Mouse (Mus musculus) liver, embryonic 14.5 days (tissue): ENCODE measurements around the gene Aip. TPM values are rescaled to one million over a fixed set of nuclear protein-coding genes. Genes with fewer than 3 reads are reported as not detected.

Experiments
- ATAC-seq: fragments of 200-750 bp; cut with Nextera tagmentation; 2 replicates; pipeline ENCODE4 v1.8.0; 2017; ENCODE audit warnings: moderate number of reproducible peaks, mild to moderate bottlenecking, moderate library complexity; ENCODE audit not compliant: insufficient read depth
- DNase-seq, 3 experiments: peaks; one replicate each; pipeline ENCODE4 v3.0.0-alpha.2; 2012 to 2013; ENCODE audit warnings: low read depth in 3 of 3, low spot score in 3 of 3
- H3K27ac ChIP-seq: fragments of 300-500 bp; sonication (generic); 2 replicates; pipeline ENCODE4 v1.5.1; 2014; ENCODE audit warnings: moderate library complexity, mild to moderate bottlenecking, control low read depth, inconsistent platforms
- H3K27me3 ChIP-seq: fragments of 300-500 bp; sonication (generic); 2 replicates; pipeline ENCODE4 v1.6.1; 2014; ENCODE audit warnings: mild to moderate bottlenecking, low read length, moderate library complexity; ENCODE audit not compliant: control insufficient read depth, insufficient read depth
- H3K36me3 ChIP-seq: fragments of 300-500 bp; sonication (generic); replicated peaks from 2 replicates; pipeline ENCODE4 v1.6.1; 2014; ENCODE audit warnings: low read depth; ENCODE audit not compliant: control insufficient read depth, insufficient read depth
- H3K4me1 ChIP-seq, 2 experiments: fragments of 200-500 bp in 1 of 2; fragments of 300-500 bp in 1 of 2; sonication (generic) in 1 of 2; replicated peaks; 2 replicates each; pipeline ENCODE4 v1.6.1; 2012 to 2014; ENCODE audit warnings: antibody characterized with exemption in 1 of 2, inconsistent platforms in 1 of 2, low read length in 1 of 2; ENCODE audit not compliant: control insufficient read depth in 2 of 2, insufficient read depth in 2 of 2
- H3K4me2 ChIP-seq: fragments of 300-500 bp; sonication (generic); 2 replicates; pipeline ENCODE4 v1.6.1; 2014; ENCODE audit warnings: low read depth, mild to moderate bottlenecking, control low read depth, moderate library complexity
- H3K4me3 ChIP-seq, 2 experiments: fragments of 200-500 bp in 1 of 2; fragments of 300-500 bp in 1 of 2; sonication (generic) in 1 of 2; 2 replicates each; pipeline ENCODE4 v1.5.1; 2012 to 2014; ENCODE audit warnings: low read depth in 2 of 2, low read length in 2 of 2, mild to moderate bottlenecking in 2 of 2, control low read depth in 1 of 2, inconsistent platforms in 1 of 2, moderate library complexity in 1 of 2; ENCODE audit not compliant: insufficient read depth in 1 of 2
- H3K9ac ChIP-seq: fragments of 300-500 bp; sonication (generic); replicated peaks from 2 replicates; pipeline ENCODE4 v1.6.1; 2014; ENCODE audit warnings: mild to moderate bottlenecking, control low read depth, moderate library complexity
- H3K9me3 ChIP-seq: fragments of 300-500 bp; sonication (generic); 2 replicates; pipeline ENCODE4 v1.6.1; 2016; ENCODE audit warnings: low read length, mixed read lengths; ENCODE audit not compliant: control insufficient read depth
- CTCF ChIP-seq: IDR thresholded peaks from 2 replicates; pipeline ENCODE4 v1.5.1; 2016; ENCODE audit warnings: antibody characterized with exemption, low read depth, control low read depth
- EP300 ChIP-seq: IDR thresholded peaks from 2 replicates; pipeline ENCODE4 v1.6.1; 2016; ENCODE audit warnings: antibody characterized with exemption, low read depth
- WGBS: fragments of 180-500 bp; shearing (Covaris S2); extraction: QIAGEN DNeasy Blood & Tissue Kit; methylation state at CpG from one replicate; pipeline ENCODE4 v1.1.7; 2014; ENCODE audit not compliant: insufficient replicate concordance; 5-methylcytosine and 5-hydroxymethylcytosine counted together
- polyA plus RNA-seq, 2 experiments: library from polyadenylated mRNA; depleted of rRNA in 1 of 2; stranded (reverse) in 1 of 2; unstranded in 1 of 2; fragments of >200 nt; fragmentation: Nextera tagmentation in 1 of 2; extraction: Ambion mirVana in 1 of 2; gene quantifications; 2 replicates each; pipeline versions ENCODE4 v1.2.1 to v1.2.3; 2012 to 2014

Aip gene
- polyA plus RNA-seq, 2 experiments = 29.4 to 33.2 TPM

- peaks cover 16% of the 10 kb centered on the region; the same call in 1 of the 2 replicates for H3K36me3 ChIP-seq
- no peak overlapping the region for H3K9ac ChIP-seq
- H3K27ac ChIP-seq = no peak overlapping the region
- no peak overlapping the region for H3K4me3 ChIP-seq
- H3K4me1 ChIP-seq = peaks cover 16 to 19% of the 10 kb centered on the region in 2 experiments
- 78% methylated on average over 11 of the region's 11 CpGs for WGBS
- no peak overlapping the region for H3K4me2 ChIP-seq
- TF ChIP-seq EP300 = no peak
- no peak for TF ChIP-seq CTCF
- H3K9me3 ChIP-seq = no peaks in the 10 kb centered on the region
- ATAC-seq (no peak), DNase-seq (no peak)
- H3K27me3 ChIP-seq = no peaks in the 10 kb centered on the region
These were observed 9.8 kb downstream of the Aip start for GRCm38 (mm10) chr19:4115816-4116215.

GRCm38 (mm10) chr19:4115144-4115543 is 10.5 kb downstream of the Aip start:
- Histone ChIP-seq H3K9me3 (no peaks in the 10 kb centered on the region), H3K36me3 (peaks cover 16% of the 10 kb centered on the region; the same call in 1 of the 2 replicates), H3K27me3 (no peaks in the 10 kb centered on the region), H3K4me3 (no peak overlapping the region), H3K4me1 (peaks cover 9 to 13% of the 10 kb centered on the region in 2 experiments), H3K4me2 (no peak overlapping the region), H3K27ac (no peak overlapping the region), H3K9ac (no peak overlapping the region)
- ATAC-seq (no peak), DNase-seq (no peak)
- 88% methylated on average over 10 of the region's 10 CpGs for WGBS
- TF ChIP-seq EP300 (no peak), CTCF (no peak)

- ATAC-seq (no peak), DNase-seq (no peak)
- Histone ChIP-seq H3K27ac (no peak overlapping the region), H3K9ac (no peak overlapping the region), H3K27me3 (no peaks in the 10 kb centered on the region), H3K36me3 (peaks cover 16% of the 10 kb centered on the region; the same call in 1 of the 2 replicates), H3K4me2 (no peak overlapping the region), H3K9me3 (no peaks in the 10 kb centered on the region), H3K4me3 (no peak overlapping the region), H3K4me1 (peaks cover 9 to 13% of the 10 kb centered on the region in 2 experiments; a peak in 3 of 4 replicates)
- TF ChIP-seq EP300 (no peak), CTCF (no peak)
- 82% methylated on average over 10 of the region's 10 CpGs for WGBS
These were observed 11.1 kb downstream of the Aip start for GRCm38 (mm10) chr19:4114551-4114950.

- peaks cover 16% of the 10 kb centered on the region; the same call in 1 of the 2 replicates for H3K36me3 ChIP-seq
- peak overlapping the region; percentile 9 for H3K9ac ChIP-seq
- no peaks in the 10 kb centered on the region for H3K9me3 ChIP-seq
- H3K4me3 ChIP-seq = peak overlapping the region in 1 of 2 experiments; percentile 6; a peak in 1 of 4 replicates
- no peaks in the 10 kb centered on the region for H3K27me3 ChIP-seq
- WGBS = 13% methylated on average over 5 of the region's 5 CpGs
- peak overlapping the region; percentile 45 for H3K4me2 ChIP-seq
- DNase-seq (no peak), ATAC-seq (peak; percentile 18; the same call in 1 of the 2 replicates)
- H3K4me1 ChIP-seq = peaks cover 9 to 13% of the 10 kb centered on the region in 2 experiments; a peak in 3 of 4 replicates
- H3K27ac ChIP-seq = no peak overlapping the region; the same call in 1 of the 2 replicates
- no peak for TF ChIP-seq EP300
- no peak for TF ChIP-seq CTCF
These were observed 11.8 kb downstream of the Aip start for GRCm38 (mm10) chr19:4113806-4114230.

DNA sequence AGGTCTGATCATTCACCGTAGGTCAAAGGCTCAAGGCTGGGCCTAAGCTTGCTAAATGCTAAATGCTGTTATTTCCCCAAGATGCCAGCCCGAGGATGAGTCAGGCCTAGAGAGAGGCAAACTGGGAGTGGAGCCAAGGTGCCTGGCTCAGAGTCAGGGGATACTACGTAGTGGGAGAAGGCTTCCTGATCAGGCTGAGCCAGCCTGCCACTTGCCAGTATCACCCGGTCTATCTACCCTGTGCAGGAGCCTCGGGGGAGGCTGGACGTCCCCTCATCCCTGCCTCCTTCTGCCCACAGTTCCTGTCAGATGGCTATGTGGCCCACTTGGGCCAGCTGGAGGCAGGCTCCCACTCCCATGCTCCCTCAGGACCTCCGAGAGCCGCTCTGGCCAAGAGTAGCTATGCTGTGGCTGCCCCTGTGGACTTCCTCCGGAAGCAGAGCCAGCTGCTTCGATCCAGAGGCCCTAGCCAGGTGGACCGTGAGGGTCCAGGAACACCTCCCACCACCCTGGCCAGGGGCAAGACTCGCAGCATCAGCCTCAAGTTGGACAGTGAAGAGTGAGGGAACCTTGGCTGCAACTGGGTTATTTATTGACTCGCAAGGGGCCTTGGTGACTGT is 12.4 kb downstream of the Aip start:
- Histone ChIP-seq H3K27me3 (no peaks in the 10 kb centered on the region), H3K9ac (peak overlapping the region; percentile 9)

More for the DNA sequence above, 12.4 kb downstream of the Aip start:
- H3K27ac ChIP-seq = peak overlapping the region; percentile 25; the same call in 1 of the 2 replicates
- peak overlapping the region; percentile 45 for H3K4me2 ChIP-seq
- TF ChIP-seq CTCF (no peak), EP300 (no peak)
- H3K9me3 ChIP-seq = no peaks in the 10 kb centered on the region
- peaks cover 9 to 13% of the 10 kb centered on the region in 2 experiments; a peak in 3 of 4 replicates for H3K4me1 ChIP-seq
- H3K4me3 ChIP-seq = peak overlapping the region in 1 of 2 experiments; percentile 6; a peak in 1 of 4 replicates
- ATAC-seq (peak; percentile 76), DNase-seq (no peak)
- H3K36me3 ChIP-seq = peaks cover 16% of the 10 kb centered on the region; the same call in 1 of the 2 replicates
- WGBS = 27% methylated on average over 13 of the region's 13 CpGs
